Mouse (Mus musculus): ENCODE results near the gene Ncoa3.

- TF ChIP-seq CTCF (IDR thresholded peaks at IDR 0.05; ENCODE audit: low read depth) (no peak), EP300 (IDR thresholded peaks at IDR 0.05; ENCODE audit: low read depth) (no peak)
These were observed 19.7 kb downstream of the Ncoa3 start for GRCm38 (mm10) chr2:166012145-166012544.
